Mouse (Mus musculus): ENCODE measurements around the gene 6430571L13Rik.

GRCm38 (mm10) chr9:107312811-107313584 is 27.4 kb upstream of the 6430571L13Rik start:
- TF ChIP-seq CTCF (IDR thresholded peaks at IDR 0.05; ENCODE audit: low read depth) (no peak), EP300 (IDR thresholded peaks at IDR 0.05; ENCODE audit: low read depth) (no peak)

All from liver, embryonic 14.5 days (tissue).